Mouse (Mus musculus): Measurements from ENCODE around the gene Nme3. TPM values are rescaled to one million over a fixed set of nuclear protein-coding genes. Genes with fewer than 3 reads are reported as not detected.

Gene Nme3
- polyA plus RNA-seq (2017; shearing (Covaris generic)) = 10 to 100 TPM; 51.5 to 53.2 TPM

DNA sequence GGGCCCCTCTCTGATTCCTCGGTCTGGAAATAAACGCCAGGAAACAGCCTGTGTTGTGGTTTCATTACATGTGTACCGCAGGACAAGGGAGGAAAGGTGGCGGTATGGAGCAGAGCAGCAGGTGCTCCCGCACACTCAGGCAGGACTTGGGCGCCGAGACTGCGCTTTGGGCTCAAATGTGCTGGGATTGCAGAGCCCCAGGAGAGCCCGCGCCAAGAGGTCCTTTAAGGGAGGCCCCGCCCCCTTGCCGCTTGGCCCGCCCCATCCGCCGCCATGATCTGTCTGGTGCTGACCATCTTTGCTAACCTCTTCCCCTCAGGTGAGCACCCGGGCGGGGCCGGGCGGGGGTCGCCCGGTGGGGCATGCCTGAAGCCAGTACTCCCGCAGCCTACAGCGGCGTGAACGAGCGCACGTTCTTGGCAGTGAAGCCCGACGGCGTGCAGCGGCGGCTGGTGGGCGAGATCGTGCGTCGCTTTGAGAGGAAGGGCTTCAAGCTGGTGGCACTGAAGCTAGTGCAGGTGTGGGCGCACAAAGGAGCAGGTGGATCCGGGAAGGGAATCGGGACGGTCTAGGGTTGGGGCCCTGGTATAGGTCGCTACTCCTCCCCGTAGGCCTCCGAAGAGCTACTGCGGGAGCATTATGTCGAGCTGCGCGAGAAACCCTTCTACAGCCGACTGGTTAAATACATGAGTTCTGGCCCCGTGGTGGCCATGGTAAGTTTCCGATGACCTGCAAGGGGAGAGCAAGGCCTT is at the start of gene Nme3:
TSS of gene Nme3 (plus strand) at position 260 of the 752 bp plus-strand sequence.
- ATAC-seq = peak; percentile 42

DNA sequence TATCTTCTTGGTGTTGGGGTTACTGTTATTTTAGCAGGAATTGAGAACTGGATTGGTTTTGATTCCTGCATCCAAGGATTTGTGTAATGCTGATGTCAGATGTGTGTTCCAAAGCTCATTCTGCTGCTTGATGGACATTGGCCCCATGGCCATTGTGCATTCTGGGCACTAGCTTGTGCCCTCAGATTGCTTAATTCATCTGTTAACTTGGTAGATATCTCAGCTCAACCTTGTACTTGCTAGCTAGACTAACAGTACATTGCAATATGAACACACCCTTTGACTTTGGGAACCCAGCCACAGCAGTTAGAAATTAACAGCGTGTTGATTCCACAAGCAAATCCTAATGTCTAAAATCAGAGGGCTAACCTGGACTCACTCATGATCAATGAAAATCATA is 48.9 kb upstream of the Nme3 start:
- no peak for ATAC-seq

DNA sequence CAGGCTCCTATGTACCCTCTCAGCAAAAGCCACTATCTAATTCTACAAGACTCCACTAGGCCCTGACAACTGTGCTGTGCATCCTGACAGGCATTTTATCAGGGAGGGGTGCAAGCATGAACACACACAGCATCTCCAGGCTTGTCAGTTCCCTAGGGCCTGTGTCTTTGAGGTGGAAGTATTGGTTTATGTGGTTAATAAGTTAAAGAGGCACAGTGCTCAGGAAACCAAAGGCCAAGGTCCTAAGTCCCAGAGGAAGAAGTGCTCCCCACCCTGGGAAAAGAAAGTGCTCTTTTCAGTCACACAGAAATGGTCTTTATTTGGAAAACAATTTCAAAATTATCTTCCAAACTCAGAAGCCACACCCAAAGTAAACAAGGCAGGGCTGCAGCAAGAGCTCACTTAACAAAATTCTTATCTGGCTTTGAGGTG is 47.7 kb upstream of the Nme3 start:
- ATAC-seq = no peak

DNA sequence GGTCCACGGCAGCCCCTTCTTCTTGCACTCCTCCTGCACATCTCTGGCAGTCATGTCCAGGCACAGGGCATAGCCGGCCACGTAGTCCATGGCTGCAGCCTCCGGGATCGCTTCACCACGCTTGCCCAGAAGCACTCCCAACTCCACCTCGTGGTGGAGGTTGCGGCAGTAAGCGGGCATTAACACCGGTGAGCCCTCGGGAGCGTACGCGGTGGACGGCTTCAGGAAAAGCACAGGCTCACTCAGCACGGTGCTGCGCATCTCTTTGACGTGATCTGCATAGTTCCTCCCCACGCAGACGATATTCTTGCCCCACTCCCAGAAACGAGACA is 46.6 kb upstream of the Nme3 start:
- no peak for ATAC-seq

DNA sequence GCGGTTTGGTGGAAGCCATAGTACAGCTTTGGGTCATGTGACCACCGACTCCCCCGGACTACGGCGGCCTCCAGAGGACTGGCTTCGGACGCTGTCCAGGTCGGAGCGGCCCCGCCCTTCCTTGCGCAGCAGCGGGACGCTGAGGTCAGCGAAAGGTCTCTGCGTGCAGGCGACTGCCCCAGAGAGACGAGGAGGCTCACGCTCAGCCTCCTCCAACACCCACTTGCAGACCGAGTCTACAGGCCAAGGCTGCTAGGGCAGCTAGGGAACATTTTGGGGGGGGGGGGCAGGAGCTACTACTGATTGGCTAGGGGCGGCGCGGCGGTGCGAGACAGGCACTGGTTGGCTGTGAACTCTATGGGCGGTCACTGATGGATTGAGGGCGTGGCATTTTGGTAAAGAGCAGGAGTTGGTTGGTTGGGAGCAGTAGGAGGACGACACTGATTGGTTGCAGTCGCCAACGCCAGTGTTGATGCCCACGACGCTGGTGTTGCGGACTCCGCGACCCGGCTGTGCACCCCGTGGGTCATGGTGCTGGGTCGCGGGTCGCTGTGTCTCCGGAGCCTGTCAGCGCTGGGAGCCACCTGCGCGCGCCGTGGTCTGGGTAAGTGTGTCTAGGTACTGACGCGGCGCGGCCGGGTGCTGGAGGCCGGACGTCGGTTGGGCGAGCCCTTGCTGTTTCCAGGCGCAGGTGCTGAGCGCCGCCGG is 46.1 kb upstream of the Nme3 start, which contains the start of gene Fahd1:
TSS of gene Fahd1 (minus strand) at position 300 of the 708 bp plus-strand sequence.
- peak; percentile 99 for ATAC-seq

DNA sequence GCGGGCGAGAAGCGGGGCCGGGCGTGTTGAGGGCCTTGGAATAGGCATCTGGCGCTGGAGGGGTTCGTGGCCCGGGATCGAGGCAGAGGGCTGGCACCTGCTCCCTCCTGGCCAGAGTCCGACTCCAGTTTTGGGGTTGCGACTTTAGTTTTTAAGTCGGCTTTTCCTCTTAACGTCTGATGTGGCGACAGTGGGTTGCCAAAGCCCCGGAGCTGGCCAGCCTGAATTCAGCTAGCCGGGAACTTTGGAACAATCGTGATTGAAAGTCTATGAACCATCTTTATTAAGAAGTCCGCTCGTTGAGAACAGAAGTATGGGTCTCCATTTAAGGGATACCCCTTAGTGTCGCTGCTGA is 45.5 kb upstream of the Nme3 start:
- ATAC-seq = no peak

DNA sequence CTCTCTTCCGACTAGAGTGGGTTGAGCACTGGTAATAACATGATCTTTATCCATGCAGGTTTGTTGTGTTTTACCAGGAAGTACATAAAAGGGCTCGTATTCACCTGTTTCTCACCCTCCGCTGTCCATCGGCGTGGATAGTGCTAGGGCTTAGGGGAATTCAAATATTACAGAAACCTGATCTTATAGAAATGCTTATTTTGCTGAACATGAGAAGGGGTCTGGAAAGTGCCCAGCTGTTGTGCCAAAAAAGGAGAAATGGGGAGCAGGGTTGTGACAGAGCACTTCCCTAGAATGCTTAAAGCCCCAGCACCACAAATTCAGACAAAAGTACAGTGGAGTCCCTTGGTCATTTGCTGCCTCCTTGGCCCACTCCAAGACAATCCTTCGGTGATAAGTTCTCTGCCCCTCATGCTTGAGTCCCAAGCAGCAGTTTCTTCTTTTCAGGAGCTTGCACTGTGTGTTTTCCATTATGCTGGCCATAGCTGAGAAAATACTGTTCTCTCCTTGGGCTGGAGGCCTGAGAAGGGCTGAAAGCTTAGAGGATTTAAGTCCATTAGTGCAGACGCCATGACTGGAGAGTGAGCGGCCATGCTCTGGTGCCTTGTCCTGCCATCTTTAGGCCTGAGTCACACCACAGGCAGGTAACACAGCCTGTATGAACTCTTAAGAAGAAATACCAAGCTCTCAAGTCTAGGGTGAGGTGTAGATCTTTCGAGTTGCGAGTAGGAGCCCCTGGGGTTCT is 44.7 kb upstream of the Nme3 start:
- no peak for ATAC-seq

DNA sequence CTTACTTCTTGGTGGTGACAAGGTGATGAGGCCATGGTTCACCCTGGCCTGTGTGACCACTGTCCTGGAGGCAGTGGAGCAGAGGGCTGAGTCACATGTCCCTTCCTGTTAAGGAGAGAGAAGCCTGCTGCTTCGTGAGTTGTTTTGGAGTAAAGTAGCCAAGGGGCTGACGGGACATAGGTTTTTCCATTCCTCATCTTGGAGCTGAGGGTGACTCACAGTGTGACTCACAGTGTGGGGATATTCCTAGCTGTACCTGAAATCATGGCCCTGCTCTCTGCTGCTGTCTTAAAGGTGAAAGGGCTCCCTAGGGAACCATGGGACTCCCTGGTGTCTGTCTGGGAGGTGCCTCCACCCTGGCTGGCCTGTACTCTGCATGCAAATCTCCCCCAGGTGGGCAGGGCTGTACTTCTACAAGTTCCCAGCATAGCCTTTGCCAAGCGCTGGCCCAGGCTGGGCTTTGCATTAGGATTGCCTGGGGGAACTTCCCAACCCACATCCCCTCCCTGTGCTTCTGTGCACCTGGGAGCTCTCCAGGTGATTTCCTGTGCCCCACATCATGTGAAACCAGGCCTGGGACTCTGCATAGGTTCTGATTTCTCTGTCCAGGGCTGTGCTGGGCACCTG is 40.3 kb upstream of the Nme3 start:
- no peak for ATAC-seq

DNA sequence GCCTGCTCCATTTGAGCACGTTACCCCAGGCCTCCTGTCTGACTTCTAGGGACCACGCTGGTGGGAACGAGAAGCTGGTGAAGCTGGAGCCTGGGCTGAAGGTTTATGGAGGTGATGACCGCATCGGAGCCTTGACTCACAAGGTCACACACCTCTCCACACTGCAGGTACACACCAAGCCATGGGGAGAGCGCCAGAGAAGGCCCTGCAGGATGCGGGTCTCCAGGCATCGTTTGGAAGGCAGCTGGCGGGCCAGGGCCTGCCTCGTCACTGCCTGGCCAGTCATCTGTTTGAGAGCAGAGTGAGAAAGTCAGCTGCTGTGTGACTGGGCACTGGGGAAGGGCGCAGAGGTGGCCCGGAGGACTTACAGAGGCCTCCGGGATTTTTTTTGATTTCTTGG is 39.7 kb upstream of the Nme3 start:
- no peak for ATAC-seq

DNA sequence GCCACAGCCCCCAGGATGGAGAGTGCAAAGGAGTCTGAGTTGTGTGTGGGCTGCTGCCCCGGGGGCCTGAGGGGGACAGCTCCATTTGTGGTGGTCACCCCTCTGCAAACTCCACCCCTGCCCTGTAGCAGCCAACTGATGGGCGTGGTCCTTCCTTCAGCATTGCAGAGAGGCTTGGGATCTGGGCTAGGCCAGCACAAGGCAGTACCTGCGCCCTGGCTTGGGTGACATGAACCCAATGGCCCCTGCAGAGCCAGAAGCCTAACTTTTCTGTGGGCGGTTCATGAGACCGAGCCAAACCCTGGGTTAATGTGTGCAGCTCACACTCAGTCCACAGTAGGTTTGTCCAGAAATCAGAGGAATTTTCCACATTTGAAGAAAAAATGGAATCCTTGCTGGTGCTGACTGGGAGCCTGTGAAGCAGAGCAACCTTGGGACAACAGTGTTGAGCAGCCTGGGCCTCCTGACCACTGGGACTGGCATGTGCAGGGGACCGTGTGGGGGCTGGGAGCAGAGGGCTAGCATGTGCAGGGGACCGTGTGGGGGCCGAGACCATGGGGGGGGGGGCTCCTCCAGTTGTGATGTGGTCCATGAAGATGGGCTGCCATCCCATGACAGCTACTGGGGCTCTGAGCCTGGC is 38.3 kb upstream of the Nme3 start:
- ATAC-seq = no peak

DNA sequence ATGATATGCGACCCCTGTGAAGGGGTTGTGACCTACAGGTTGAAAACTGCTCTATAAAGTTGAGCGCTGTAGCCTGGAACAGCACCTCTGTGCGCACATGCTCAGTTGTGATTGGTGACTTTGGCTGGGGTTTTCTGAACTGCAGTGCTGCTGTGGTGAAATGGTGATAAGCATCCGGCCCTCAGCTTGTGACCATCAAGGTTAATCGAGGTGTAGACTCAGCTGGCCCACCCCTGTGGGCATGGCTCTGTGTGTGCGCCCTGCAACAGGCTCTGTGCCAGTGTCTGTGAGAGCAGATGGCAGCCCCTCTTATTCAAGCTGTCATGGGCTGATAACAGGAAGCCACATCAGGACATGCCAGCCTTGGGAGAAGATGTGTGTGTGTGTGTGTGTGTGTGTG is 37.3 kb upstream of the Nme3 start:
- ATAC-seq = no peak

DNA sequence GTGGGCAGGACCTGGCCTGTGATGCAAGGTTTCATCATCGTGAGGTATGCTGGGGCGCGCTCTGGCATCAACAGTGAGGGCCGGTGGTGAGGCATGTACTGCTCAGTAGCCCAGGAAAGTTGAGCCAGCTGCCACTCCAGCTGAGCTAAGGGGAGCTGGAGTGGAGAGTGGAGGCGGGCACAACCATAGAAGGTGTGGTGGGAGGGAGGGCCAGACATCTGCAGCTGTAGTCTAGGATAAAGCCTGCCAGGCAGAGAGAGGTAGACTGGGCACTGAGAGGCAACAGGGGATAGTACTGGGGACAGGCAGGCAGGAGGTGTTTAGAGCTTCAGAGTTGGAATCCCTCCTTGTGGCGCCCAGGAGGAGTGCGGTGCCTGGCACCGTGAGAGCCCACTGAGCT is 36.2 kb upstream of the Nme3 start:
- no peak for ATAC-seq

DNA sequence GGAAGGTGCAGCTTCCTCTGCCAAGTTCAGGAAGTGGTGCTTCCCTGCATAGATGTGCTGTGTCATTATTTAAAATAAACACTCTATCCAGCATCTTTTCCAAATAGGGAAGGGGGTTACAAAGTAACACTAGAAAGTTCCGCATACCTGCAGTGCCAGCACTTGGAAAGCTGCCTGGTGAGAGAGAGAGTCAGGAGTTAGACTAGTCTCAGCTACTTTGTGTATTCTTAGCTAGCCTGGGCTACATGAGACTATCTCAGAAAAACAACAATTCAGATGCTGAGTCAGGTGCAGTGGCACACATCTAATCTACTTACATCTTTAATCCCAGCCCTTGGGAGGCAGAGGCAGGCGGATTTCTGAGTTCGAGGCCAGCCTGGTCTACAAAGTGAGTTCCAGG is 34.5 kb upstream of the Nme3 start:
- no peak for ATAC-seq

DNA sequence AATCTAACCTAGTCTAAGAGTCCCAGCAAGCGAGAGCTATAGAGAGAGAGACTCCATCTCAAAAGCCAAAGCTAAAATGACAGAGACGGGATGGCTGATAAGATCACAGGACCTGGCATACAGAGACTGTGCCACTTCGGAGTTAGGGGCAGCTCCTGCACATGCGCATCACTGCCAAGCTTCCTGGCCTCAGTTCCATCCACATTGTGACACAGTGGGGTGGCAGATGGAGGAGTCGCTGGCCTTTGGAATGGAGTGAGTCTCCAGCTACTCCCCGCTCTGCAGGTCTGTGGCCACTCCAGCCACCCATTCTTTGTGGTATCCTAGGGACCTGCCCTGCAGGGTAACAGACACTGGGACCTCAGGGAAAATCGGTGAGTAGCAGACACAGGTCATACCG is 30.5 kb upstream of the Nme3 start, which contains the start of gene Igfals:
TSS of gene Igfals (plus strand) at position 222 of the 400 bp plus-strand sequence.
- ATAC-seq = no peak

DNA sequence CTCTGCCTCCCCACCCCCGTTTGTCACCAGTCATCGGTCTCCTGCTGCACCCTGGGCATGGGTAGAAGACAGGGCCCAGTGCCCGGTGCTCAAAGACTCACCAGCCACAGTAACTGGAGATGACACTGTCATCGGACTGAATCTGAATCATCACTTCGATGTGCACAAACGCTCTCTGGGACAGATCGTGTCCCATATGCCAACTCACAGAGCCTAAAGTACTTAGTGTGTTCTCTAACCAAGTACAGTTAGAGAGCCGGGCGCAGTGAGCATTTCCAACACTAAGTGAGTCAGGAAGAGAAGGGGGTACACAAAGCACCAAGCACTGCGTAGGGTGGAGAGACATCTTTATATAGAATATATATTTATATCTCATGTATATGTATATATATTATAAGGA is 28.4 kb upstream of the Nme3 start:
- no peak for ATAC-seq

DNA sequence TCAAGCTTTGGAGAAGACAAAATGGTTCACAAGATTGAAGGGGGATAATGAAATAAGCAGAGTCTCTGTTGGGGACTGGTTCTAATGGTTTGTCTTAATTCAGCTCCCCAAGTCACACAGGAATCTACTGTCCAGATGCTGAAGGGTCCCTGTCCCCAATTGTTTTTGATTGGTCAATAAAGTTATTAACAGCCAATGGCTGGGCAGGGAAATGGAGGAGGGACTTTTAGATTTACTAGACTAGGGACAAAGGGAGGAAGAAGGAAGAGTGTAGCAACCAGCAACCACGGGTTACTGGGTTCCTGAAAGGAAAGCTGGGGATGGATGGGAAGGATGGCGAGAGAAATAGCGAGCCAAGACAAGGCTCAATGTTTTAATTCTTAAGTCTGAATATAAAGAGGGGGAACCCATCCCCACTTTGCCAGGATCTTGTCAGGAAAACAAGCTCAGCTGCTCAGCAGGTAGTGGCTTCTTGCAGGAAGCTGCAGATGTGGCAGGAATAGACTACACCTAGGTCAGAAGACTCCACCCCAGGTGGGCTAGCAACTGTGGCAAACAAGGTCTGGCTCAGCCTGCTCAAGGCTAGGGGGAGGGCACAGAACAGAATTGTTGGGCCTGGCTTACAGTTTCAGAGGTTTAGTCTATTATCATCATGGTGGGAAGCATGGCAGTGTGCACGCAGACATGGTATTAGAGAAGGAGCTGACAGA is 22.4 kb upstream of the Nme3 start:
- no peak for ATAC-seq

DNA sequence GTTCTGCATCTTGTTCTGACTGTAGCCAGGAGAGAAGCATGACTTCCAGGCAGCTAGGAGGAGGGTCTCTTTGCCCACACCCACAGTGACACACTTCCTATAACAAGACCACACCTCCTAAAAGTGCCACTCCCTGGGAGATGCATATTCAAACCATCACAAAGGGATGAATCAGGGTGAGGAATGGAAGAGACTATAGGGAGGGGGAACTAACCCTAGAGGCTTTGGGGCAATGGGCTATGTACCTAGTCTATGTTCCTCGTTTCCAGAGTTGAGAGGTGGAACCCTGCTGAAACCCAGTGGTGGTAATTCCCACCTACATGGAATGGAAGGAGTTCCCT is 21.9 kb upstream of the Nme3 start:
- ATAC-seq = no peak

DNA sequence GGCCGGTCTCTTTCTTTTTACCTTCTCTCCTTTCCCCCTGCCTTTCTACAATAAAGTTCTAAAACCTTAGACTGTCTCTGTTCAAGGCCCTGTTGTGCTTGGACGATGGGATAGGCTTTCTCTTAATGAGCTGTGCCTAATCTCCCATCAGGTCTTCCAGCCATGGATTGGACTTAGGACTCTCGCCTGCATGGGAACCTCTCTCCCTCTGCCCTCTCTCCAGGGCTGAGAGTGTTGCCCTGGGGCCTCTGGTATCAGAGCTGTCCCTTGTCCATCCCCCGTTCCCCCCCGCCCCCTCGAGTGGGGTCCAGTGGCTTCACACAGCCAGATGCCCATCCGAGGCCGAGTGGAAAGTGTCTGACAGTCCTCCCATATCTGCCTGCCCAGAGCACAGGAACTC is 21.3 kb upstream of the Nme3 start:
- no peak for ATAC-seq

DNA sequence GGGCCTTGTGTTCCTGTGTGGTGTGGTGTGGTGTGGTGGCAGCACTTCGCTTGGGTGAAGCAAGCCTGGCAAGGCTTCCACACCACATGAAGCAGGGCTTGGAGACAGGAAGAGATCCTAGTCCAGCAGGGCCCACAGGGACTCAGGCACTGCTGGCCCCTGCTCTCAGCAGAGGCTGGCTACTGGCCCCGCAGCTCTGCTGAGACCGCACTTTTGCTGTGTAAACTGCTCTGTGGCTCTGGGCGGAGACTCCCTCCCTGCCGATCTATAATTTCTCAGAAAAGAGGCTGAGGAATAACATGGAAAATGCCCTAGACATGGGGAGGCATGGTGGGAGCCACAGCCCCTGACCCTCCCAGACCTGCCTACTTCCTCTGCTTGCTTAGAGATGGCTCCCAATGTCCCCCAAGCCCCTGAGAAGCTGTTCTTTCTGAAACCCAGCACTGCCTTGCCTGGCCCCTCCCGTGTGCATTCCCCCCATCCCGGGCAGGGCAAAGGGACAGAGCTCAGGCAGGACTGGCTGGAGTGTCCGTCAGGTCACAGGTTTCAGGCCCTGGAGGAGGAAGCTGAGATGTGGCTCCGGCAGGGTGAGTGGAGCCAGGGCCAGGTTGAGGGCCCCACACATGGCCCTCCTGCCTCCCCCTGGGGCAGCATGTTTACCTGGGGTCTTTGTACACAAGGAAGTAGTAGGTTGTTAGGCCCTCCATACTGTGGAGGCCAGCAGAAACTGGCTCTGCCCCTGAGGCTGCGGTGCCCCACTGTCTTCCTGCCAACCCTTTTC is 18.8 kb upstream of the Nme3 start:
- no peak for ATAC-seq

DNA sequence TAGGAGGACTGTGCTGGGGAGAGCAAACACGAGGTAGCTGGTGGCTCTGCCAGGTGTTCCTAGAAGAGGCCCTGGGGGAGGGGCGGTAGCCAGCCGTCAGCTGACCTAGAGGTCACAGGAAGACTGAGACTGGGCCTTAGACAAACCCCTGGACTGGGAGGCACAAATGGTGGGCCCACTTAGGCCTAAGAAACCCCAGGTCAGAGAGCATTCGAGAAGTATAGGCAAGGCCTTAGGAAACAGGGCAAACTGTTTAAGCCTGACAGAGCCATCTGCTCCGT is 18.2 kb upstream of the Nme3 start:
- ATAC-seq = no peak

DNA sequence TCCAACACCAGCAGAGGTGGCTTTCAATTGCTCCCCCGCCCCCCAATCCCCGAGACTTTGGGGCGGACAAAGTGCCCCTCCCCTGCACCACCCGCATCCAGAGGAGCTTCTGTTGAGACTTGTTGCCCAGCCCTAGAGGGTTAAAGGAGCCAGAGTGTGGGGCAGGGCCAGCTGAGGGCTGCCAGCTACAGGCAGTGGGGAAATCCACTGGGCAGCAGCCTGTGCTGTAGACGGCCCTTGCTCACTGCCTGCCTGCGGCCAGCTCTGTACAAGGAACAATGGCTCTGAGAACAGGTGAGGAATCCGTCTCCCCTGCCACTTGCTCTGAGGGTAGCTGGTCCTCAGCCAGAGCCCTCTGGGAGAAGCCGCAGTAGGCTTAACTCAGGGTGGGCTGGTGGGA is 17.8 kb upstream of the Nme3 start:
- ATAC-seq = no peak

Measured in activated CD4-positive, CD25-positive, alpha-beta regulatory T cell, adult 4 months (primary cell).